17 mouse cellular contexts compared by ENCODE assay signal in genomic region chr9:23670642-23671041, GRCm38 (mm10).
DNase-seq lines count a peak whose midpoint lies in the region; ATAC-seq and TF ChIP-seq lines count a peak whose summit lies in the region.
"Had no signal": no experiment of that assay in that cellular context is flagged by ENCODE, and none has a peak within 500 bp of the region (broad histone marks: within the 10 kb centered on the region; RNA-seq: fewer than 3 reads in every experiment).

No protein-coding gene starts in this region.

- no peaks in the 10 kb centered on the region for H3K9me3 ChIP-seq in midbrain, embryonic 15.5 days
- H3K9me3 ChIP-seq in midbrain, embryonic 10.5 days (replicated peaks), result no peaks in the 10 kb centered on the region
- H3K9me3 ChIP-seq: embryonic facial prominence, embryonic 12.5 days; midbrain, embryonic 12.5 days; neural tube, embryonic 12.5 days had no signal

- 0 out of 2 replicates have a peak overlapping the region, but pooled peaks have one; percentile 9 for H3K27ac ChIP-seq in midbrain, embryonic 15.5 days
- H3K27ac ChIP-seq in midbrain, embryonic 10.5 days (replicated peaks), result no peak overlapping the region
- H3K27ac ChIP-seq in cerebellum, adult 2 months (ENCODE audit: insufficient read depth, low read length), result no peak overlapping the region
- H3K27ac ChIP-seq: embryonic facial prominence, embryonic 12.5 days; left cerebral cortex, adult 2 months; midbrain, embryonic 12.5 days; neural tube, embryonic 12.5 days had no signal

- peak; percentile 26; the same call in 1 of the 2 replicates for ATAC-seq in frontal cortex, adult (ENCODE audit: low TSS enrichment)
- peak; percentile 14; the same call in 1 of the 2 replicates for ATAC-seq in midbrain, embryonic 15.5 days (replicated peaks)

- H3K9ac ChIP-seq in midbrain, embryonic 15.5 days, result no peak overlapping the region
- H3K9ac ChIP-seq: embryonic facial prominence, embryonic 12.5 days; midbrain, embryonic 12.5 days; neural tube, embryonic 12.5 days had no signal

- no peak for DNase-seq in frontal cortex, postnatal 36 days (ENCODE audit: low spot score in 2 of 2)
- peak; percentile 54 for DNase-seq in layer of hippocampus, adult 9-11 months
- no peak for DNase-seq in layer of hippocampus, postnatal 14 days (ENCODE audit: low spot score in 2 of 2)
- DNase-seq in midbrain, embryonic 10.5 days (ENCODE audit: low spot score), result no peak
- DNase-seq in monocyte, adult 2 months (ENCODE audit: low read depth in 1 of 2, low spot score in 2 of 2), result peak; percentile 14 to 23
- no peak for DNase-seq in cerebellum, adult 2 months
- DNase-seq: adrenal gland, adult 2 months; cerebellum, postnatal 10 days; heart, postnatal 4 days; kidney, postnatal 25 days; spleen, adult 18-20 months had no signal

- H3K4me3 ChIP-seq in midbrain, embryonic 15.5 days, result no peak overlapping the region
- H3K4me3 ChIP-seq in midbrain, embryonic 10.5 days, result no peak overlapping the region
- no peak overlapping the region for H3K4me3 ChIP-seq in cerebellum, adult 2 months (replicated peaks; ENCODE audit: insufficient read depth, low read depth, low read length)
- H3K4me3 ChIP-seq: embryonic facial prominence, embryonic 12.5 days; left cerebral cortex, adult 2 months; midbrain, embryonic 12.5 days; neural tube, embryonic 12.5 days had no signal

- H3K27me3 ChIP-seq in midbrain, embryonic 15.5 days (replicated peaks), result no peaks in the 10 kb centered on the region
- no peaks in the 10 kb centered on the region for H3K27me3 ChIP-seq in midbrain, embryonic 10.5 days (ENCODE audit: low read depth, poor library complexity, severe bottlenecking)
- H3K27me3 ChIP-seq in cerebellum, adult 2 months (ENCODE audit: control insufficient read depth, insufficient read depth, low read length), result no peaks in the 10 kb centered on the region
- H3K27me3 ChIP-seq: embryonic facial prominence, embryonic 12.5 days; midbrain, embryonic 12.5 days; neural tube, embryonic 12.5 days had no signal

- WGBS in midbrain, embryonic 15.5 days, result 57% methylated on average over 5 of the region's 5 CpGs
- WGBS in midbrain, embryonic 10.5 days, result 69% methylated on average over 5 of the region's 5 CpGs
- 79% methylated on average over 5 of the region's 5 CpGs for WGBS in cerebellum, adult 2 months

- H3K36me3 ChIP-seq in midbrain, embryonic 15.5 days (replicated peaks), result no peaks in the 10 kb centered on the region
- no peaks in the 10 kb centered on the region for H3K36me3 ChIP-seq in midbrain, embryonic 10.5 days
- H3K36me3 ChIP-seq: embryonic facial prominence, embryonic 12.5 days; midbrain, embryonic 12.5 days; neural tube, embryonic 12.5 days had no signal

- no peaks in the 10 kb centered on the region for H3K4me1 ChIP-seq in midbrain, embryonic 15.5 days
- H3K4me1 ChIP-seq in midbrain, embryonic 10.5 days, result no peaks in the 10 kb centered on the region
- H3K4me1 ChIP-seq in cerebellum, adult 2 months (ENCODE audit: control insufficient read depth, insufficient read depth, low read length), result no peaks in the 10 kb centered on the region
- H3K4me1 ChIP-seq: embryonic facial prominence, embryonic 12.5 days had no signal

- no peak overlapping the region for H3K4me2 ChIP-seq in midbrain, embryonic 15.5 days
- H3K4me2 ChIP-seq: embryonic facial prominence, embryonic 12.5 days; midbrain, embryonic 12.5 days; neural tube, embryonic 12.5 days had no signal

- no peak for TF ChIP-seq POLR2A in cerebellum, adult 2 months (IDR thresholded peaks at IDR 0.05; ENCODE audit: borderline replicate concordance, insufficient read depth, low read length)

- no peak for TF ChIP-seq CTCF in cerebellum, adult 2 months (IDR thresholded peaks at IDR 0.05; ENCODE audit: borderline replicate concordance, insufficient read depth, low read depth, low read length)

Comparison
In these comparisons a context has a peak if more than half of its experiments do, and no peak if none do; other contexts are left out.
1. DNase-seq: peak in layer of hippocampus, adult 9-11 months (single experiment) and monocyte, adult 2 months (2 of 2); none in frontal cortex, postnatal 36 days (0 of 2), layer of hippocampus, postnatal 14 days (0 of 2), midbrain, embryonic 10.5 days (single experiment) and cerebellum, adult 2 months (0 of 2).